9 mouse cellular contexts compared by ENCODE assay signal in the genomic region with DNA sequence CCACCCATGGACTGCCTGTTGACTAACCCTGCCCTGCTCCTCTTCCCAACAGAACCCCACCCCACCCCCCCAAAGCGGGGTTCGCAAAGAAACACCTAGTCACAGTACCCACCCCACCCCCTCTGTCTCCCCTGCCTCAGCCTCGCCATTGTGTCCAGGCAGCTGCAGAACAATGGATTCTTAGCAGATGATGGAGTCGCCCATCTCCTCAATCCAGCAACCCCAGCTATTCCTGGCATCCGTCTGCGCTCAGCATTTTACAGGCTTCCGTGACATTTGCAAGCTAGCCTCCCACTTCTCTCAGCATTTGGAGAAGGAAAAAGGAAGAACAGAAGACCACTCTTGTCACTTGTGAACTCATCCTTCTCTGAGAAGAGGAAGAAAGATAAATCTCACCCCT. TPM values are rescaled to one million over a fixed set of nuclear protein-coding genes. Genes with fewer than 3 reads are reported as not detected.
DNase-seq lines count a peak whose midpoint lies in the region; ATAC-seq lines count a peak whose summit lies in the region.
"Had no signal": no experiment of that assay in that cellular context is flagged by ENCODE, and none has a peak within 500 bp of the region (broad histone marks: within the 10 kb centered on the region; RNA-seq: fewer than 3 reads in every experiment).

No protein-coding gene starts in this region.

- H3K4me2 ChIP-seq in hindbrain, embryonic 13.5 days: peak overlapping the region; percentile 45
- peak overlapping the region; percentile 44 for H3K4me2 ChIP-seq in neural tube, embryonic 12.5 days (replicated peaks)
- H3K4me2 ChIP-seq: lung, embryonic 14.5 days had no signal

- peak overlapping the region; percentile 58 for H3K27ac ChIP-seq in hindbrain, embryonic 13.5 days
- no peak overlapping the region for H3K27ac ChIP-seq in neural tube, embryonic 12.5 days

- WGBS in hindbrain, embryonic 13.5 days: 4% methylated on average over 7 of the region's 7 CpGs
- 15% methylated on average over 7 of the region's 7 CpGs for WGBS in neural tube, embryonic 12.5 days

- H3K36me3 ChIP-seq in hindbrain, embryonic 13.5 days: no peaks in the 10 kb centered on the region
- no peaks in the 10 kb centered on the region for H3K36me3 ChIP-seq in neural tube, embryonic 12.5 days

- peak overlapping the region; percentile 14 for H3K4me3 ChIP-seq in hindbrain, embryonic 13.5 days
- H3K4me3 ChIP-seq in neural tube, embryonic 12.5 days: no peak overlapping the region

- DNase-seq in embryo, embryonic 10.5 days (ENCODE audit: low spot score): peak; percentile 51
- DNase-seq in embryo, embryonic 10 days (ENCODE audit: low spot score): no peak
- peak; percentile 45 to 48 for DNase-seq in left cerebral cortex, postnatal 14 days (ENCODE audit: low spot score in 2 of 2)
- no peak for DNase-seq in left cerebral cortex, postnatal 4 days
- no peak for DNase-seq in cerebellum, adult 9-11 months
- DNase-seq in urinary bladder, adult 18-20 months (ENCODE audit: low spot score in 2 of 2): no peak
- DNase-seq: lung, embryonic 14.5 days had no signal

- H3K9me3 ChIP-seq in hindbrain, embryonic 13.5 days: no peaks in the 10 kb centered on the region
- no peaks in the 10 kb centered on the region for H3K9me3 ChIP-seq in neural tube, embryonic 12.5 days

- peak overlapping the region; percentile 49 for H3K9ac ChIP-seq in hindbrain, embryonic 13.5 days
- 0 out of 2 replicates have a peak overlapping the region, but pooled peaks have one; percentile 0 for H3K9ac ChIP-seq in neural tube, embryonic 12.5 days
- H3K9ac ChIP-seq: lung, embryonic 14.5 days had no signal

- peaks cover 10% of the 10 kb centered on the region for H3K4me1 ChIP-seq in hindbrain, embryonic 13.5 days (replicated peaks)
- peaks cover 8% of the 10 kb centered on the region for H3K4me1 ChIP-seq in neural tube, embryonic 12.5 days

- no peaks in the 10 kb centered on the region for H3K27me3 ChIP-seq in hindbrain, embryonic 13.5 days
- no peaks in the 10 kb centered on the region for H3K27me3 ChIP-seq in neural tube, embryonic 12.5 days (replicated peaks)

- intact Hi-C loops in left cerebral cortex, postnatal 14 days (cut with DNase I): loop anchor here (5.0 kb wide), 1 partner anchor 146 kb away; a partner anchor contains a TSS
- intact Hi-C loops in left cerebral cortex, postnatal 4 days (cut with DNase I): no loop called here

- ATAC-seq in hindbrain, embryonic 13.5 days (ENCODE audit: low FRiP score): no peak
- no peak for ATAC-seq in neural tube, embryonic 12.5 days (ENCODE audit: low FRiP score, low read depth)

RNA-seq across cellular contexts. Expression of a gene that starts 21.8 kb away (rescaled TPM):
- total RNA-seq in left cerebral cortex, postnatal 14 days (2021): 10 to 100 TPM; 26.2 to 28.4 TPM
- 10 to 100 TPM; 45.4 to 50.4 TPM for total RNA-seq in left cerebral cortex, postnatal 4 days (2021)
- 115 and 123 TPM in 2 replicates for polyA plus RNA-seq in hindbrain, embryonic 13.5 days (2015; fragmentation: Nextera tagmentation; extraction: Ambion mirVana)
- 111 and 113 TPM in 2 replicates for polyA plus RNA-seq in neural tube, embryonic 12.5 days (2016; fragmentation: Nextera tagmentation; extraction: Ambion mirVana)

RNA-seq across cellular contexts. Expression of a gene that starts 27.4 kb away (rescaled TPM):
- total RNA-seq in left cerebral cortex, postnatal 14 days (2021): 10 to 100 TPM; 63.3 to 71.7 TPM
- total RNA-seq in left cerebral cortex, postnatal 4 days (2021): 100 to 1,000 TPM; 120 to 152 TPM
- 479 and 486 TPM in 2 replicates for polyA plus RNA-seq in hindbrain, embryonic 13.5 days (2015; fragmentation: Nextera tagmentation; extraction: Ambion mirVana)
- polyA plus RNA-seq in neural tube, embryonic 12.5 days (2016; fragmentation: Nextera tagmentation; extraction: Ambion mirVana): 483 and 530 TPM in 2 replicates

RNA-seq across cellular contexts. Expression of a gene that starts 53.3 kb away (rescaled TPM):
- total RNA-seq in left cerebral cortex, postnatal 14 days (2021): 100 to 1,000 TPM; 108 to 109 TPM
- total RNA-seq in left cerebral cortex, postnatal 4 days (2021): 100 to 1,000 TPM; 105 to 113 TPM
- 110 and 114 TPM in 2 replicates for polyA plus RNA-seq in hindbrain, embryonic 13.5 days (2015; fragmentation: Nextera tagmentation; extraction: Ambion mirVana)
- polyA plus RNA-seq in neural tube, embryonic 12.5 days (2016; fragmentation: Nextera tagmentation; extraction: Ambion mirVana): 121 and 123 TPM in 2 replicates

Comparison
In these comparisons a context has a peak if more than half of its experiments do, and no peak if none do; other contexts are left out.
1. DNase-seq: peak in embryo, embryonic 10.5 days (single experiment) and left cerebral cortex, postnatal 14 days (2 of 2); none in embryo, embryonic 10 days (single experiment), left cerebral cortex, postnatal 4 days (single experiment), cerebellum, adult 9-11 months (single experiment) and urinary bladder, adult 18-20 months (0 of 2).